11 mouse cellular contexts compared by ENCODE assay signal in genomic region chr2:73142832-73143470, GRCm38 (mm10).
DNase-seq lines count a peak whose midpoint lies in the region; ATAC-seq lines count a peak whose summit lies in the region.
"Had no signal": no experiment of that assay in that cellular context is flagged by ENCODE, and none has a peak within 500 bp of the region (broad histone marks: within the 10 kb centered on the region; RNA-seq: fewer than 3 reads in every experiment).

No protein-coding gene starts in this region.

- no peak overlapping the region for H3K9ac ChIP-seq in forebrain, embryonic 16.5 days (replicated peaks; ENCODE audit: low read depth, low read length)
- no peak overlapping the region for H3K9ac ChIP-seq in midbrain, embryonic 13.5 days (replicated peaks)
- H3K9ac ChIP-seq: embryonic facial prominence, embryonic 15.5 days; stomach, embryonic 15.5 days had no signal

- H3K36me3 ChIP-seq in forebrain, embryonic 16.5 days (ENCODE audit: control insufficient read depth, insufficient read depth), result no peaks in the 10 kb centered on the region
- no peaks in the 10 kb centered on the region for H3K36me3 ChIP-seq in midbrain, embryonic 13.5 days
- H3K36me3 ChIP-seq: embryonic facial prominence, embryonic 15.5 days; heart, embryonic 10.5 days; stomach, embryonic 15.5 days had no signal

- no peak overlapping the region for H3K4me2 ChIP-seq in forebrain, embryonic 16.5 days (ENCODE audit: low read length)
- 0 out of 2 replicates have a peak overlapping the region, but pooled peaks have one; percentile 20 for H3K4me2 ChIP-seq in midbrain, embryonic 13.5 days (replicated peaks)
- H3K4me2 ChIP-seq: embryonic facial prominence, embryonic 15.5 days; stomach, embryonic 15.5 days had no signal

- ATAC-seq in forebrain, embryonic 16.5 days, result no peak; the same call in 1 of the 2 replicates
- ATAC-seq in midbrain, embryonic 13.5 days, result peak; percentile 82
- no peak for ATAC-seq in monocyte, adult 5-6 weeks (replicated peaks; ENCODE audit: insufficient number of reproducible peaks, low FRiP score, low TSS enrichment, poor library complexity, severe bottlenecking)
- ATAC-seq: intestine, postnatal 0 days had no signal

- peaks cover 8% of the 10 kb centered on the region for H3K4me1 ChIP-seq in forebrain, embryonic 16.5 days (replicated peaks; ENCODE audit: control insufficient read depth, insufficient read depth, low read length)
- peaks cover 12% of the 10 kb centered on the region for H3K4me1 ChIP-seq in midbrain, embryonic 13.5 days (replicated peaks)
- H3K4me1 ChIP-seq: embryonic facial prominence, embryonic 15.5 days; heart, embryonic 10.5 days had no signal

- H3K27me3 ChIP-seq in forebrain, embryonic 16.5 days (replicated peaks; ENCODE audit: control insufficient read depth, insufficient read depth, low read length), result no peaks in the 10 kb centered on the region
- peaks cover 9% of the 10 kb centered on the region; the same call in 1 of the 2 replicates for H3K27me3 ChIP-seq in midbrain, embryonic 13.5 days
- H3K27me3 ChIP-seq: embryonic facial prominence, embryonic 15.5 days; stomach, embryonic 15.5 days had no signal

- peak; percentile 81 for DNase-seq in Muller cell, postnatal 12 days (ENCODE audit: inconsistent ontology term)
- DNase-seq in brain, adult 2 months (ENCODE audit: low read depth, low spot score), result peak; percentile 17
- no peak for DNase-seq in frontal cortex, postnatal 25 days (ENCODE audit: low spot score in 2 of 2)
- DNase-seq in urinary bladder, postnatal 10 days (ENCODE audit: low spot score), result no peak

- 3% methylated on average over 7 of the region's 7 CpGs for WGBS in forebrain, embryonic 16.5 days
- WGBS in midbrain, embryonic 13.5 days, result 4% methylated on average over 7 of the region's 7 CpGs

- peak overlapping the region; percentile 29 for H3K27ac ChIP-seq in forebrain, embryonic 16.5 days (ENCODE audit: low read length)
- H3K27ac ChIP-seq in midbrain, embryonic 13.5 days, result peak overlapping the region; percentile 46; the same call in 1 of the 2 replicates
- H3K27ac ChIP-seq: embryonic facial prominence, embryonic 15.5 days; heart, embryonic 10.5 days; stomach, embryonic 15.5 days had no signal

- H3K4me3 ChIP-seq in forebrain, embryonic 16.5 days (replicated peaks; ENCODE audit: low read length), result no peak overlapping the region
- H3K4me3 ChIP-seq in midbrain, embryonic 13.5 days (replicated peaks), result no peak overlapping the region
- H3K4me3 ChIP-seq: embryonic facial prominence, embryonic 15.5 days; heart, embryonic 10.5 days; stomach, embryonic 15.5 days had no signal

- H3K9me3 ChIP-seq in forebrain, embryonic 16.5 days (ENCODE audit: control insufficient read depth, low read length), result no peaks in the 10 kb centered on the region
- no peaks in the 10 kb centered on the region for H3K9me3 ChIP-seq in midbrain, embryonic 13.5 days
- H3K9me3 ChIP-seq: embryonic facial prominence, embryonic 15.5 days; heart, embryonic 10.5 days; stomach, embryonic 15.5 days had no signal

Comparison
In these comparisons a context has a peak if more than half of its experiments do, and no peak if none do; other contexts are left out.
1. DNase-seq: peak in Muller cell, postnatal 12 days (single experiment) and brain, adult 2 months (single experiment); none in frontal cortex, postnatal 25 days (0 of 2) and urinary bladder, postnatal 10 days (single experiment).